Mouse (Mus musculus): ENCODE measurements around the gene Ccl24.
"Not testable (repeated sequence)": the region's sequence is repeated elsewhere in the genome, so short reads cannot be mapped to it uniquely, and the experiment has no call there.

Gene Ccl24

GRCm38 (mm10) chr5:135573006-135573405 is at the start of gene Ccl24:
TSS of gene Ccl24 (minus strand) at chr5:135573049.
- no peak for DNase-seq

- no peak for DNase-seq
These were observed 48.9 kb upstream of the Ccl24 start for GRCm38 (mm10) chr5:135621725-135622124.

- no peak for DNase-seq
These were observed 47.7 kb upstream of the Ccl24 start for GRCm38 (mm10) chr5:135620526-135620925.

GRCm38 (mm10) chr5:135619741-135620140 is 46.9 kb upstream of the Ccl24 start:
- DNase-seq = not testable (repeated sequence)

GRCm38 (mm10) chr5:135609794-135610193 is 36.9 kb upstream of the Ccl24 start:
- DNase-seq = no peak

GRCm38 (mm10) chr5:135607581-135607980 is 34.7 kb upstream of the Ccl24 start:
- no peak for DNase-seq

- DNase-seq = not testable (repeated sequence)
These were observed 33.9 kb upstream of the Ccl24 start for GRCm38 (mm10) chr5:135606717-135607116.

GRCm38 (mm10) chr5:135604643-135605042 is 31.8 kb upstream of the Ccl24 start:
- DNase-seq = not testable (repeated sequence)

- peak in 1 of 2 experiments; percentile 9 for DNase-seq
These were observed 17.3 kb upstream of the Ccl24 start for GRCm38 (mm10) chr5:135589996-135590784.

- DNase-seq = no peak
These were observed 14.9 kb upstream of the Ccl24 start for GRCm38 (mm10) chr5:135587764-135588163.

GRCm38 (mm10) chr5:135585691-135586090 is 12.8 kb upstream of the Ccl24 start:
- no peak for DNase-seq

GRCm38 (mm10) chr5:135582330-135582729 is 9.5 kb upstream of the Ccl24 start:
- DNase-seq = no peak

GRCm38 (mm10) chr5:135579331-135579751 is 6.5 kb upstream of the Ccl24 start:
- DNase-seq = no peak

- no peak for DNase-seq
These were observed 3.2 kb upstream of the Ccl24 start for GRCm38 (mm10) chr5:135576055-135576454.

- no peak for DNase-seq
These were observed 4.2 kb downstream of the Ccl24 start for GRCm38 (mm10) chr5:135568698-135569097.

GRCm38 (mm10) chr5:135567556-135568265 is 5.1 kb downstream of the Ccl24 start:
- no peak for DNase-seq

- DNase-seq = no peak
These were observed 9.4 kb downstream of the Ccl24 start, which contains the start of gene Ccl26 for GRCm38 (mm10) chr5:135563469-135563868. TSS of gene Ccl26 (minus strand) at chr5:135563569.

GRCm38 (mm10) chr5:135557671-135558070 is 15.2 kb downstream of the Ccl24 start:
- no peak for DNase-seq

GRCm38 (mm10) chr5:135557051-135557450 is 15.8 kb downstream of the Ccl24 start:
- no peak for DNase-seq

- DNase-seq = no peak
These were observed 16.6 kb downstream of the Ccl24 start for GRCm38 (mm10) chr5:135556259-135556658.

- DNase-seq = no peak
These were observed 21.3 kb downstream of the Ccl24 start for GRCm38 (mm10) chr5:135551591-135551990.

GRCm38 (mm10) chr5:135550910-135551309 is 21.9 kb downstream of the Ccl24 start:
- DNase-seq = no peak

GRCm38 (mm10) chr5:135547990-135548389 is 24.9 kb downstream of the Ccl24 start:
- DNase-seq = no peak
